Mouse (Mus musculus) embryonic facial prominence, embryonic 14.5 days (tissue): ENCODE results near the gene Cyp27a1. TPM values are rescaled to one million over a fixed set of nuclear protein-coding genes. Genes with fewer than 3 reads are reported as not detected.
A peak's percentile ranks its signal among the peaks of the same experiment; 100 is the strongest.

Experiments used
- ATAC-seq: fragments of 200-750 bp; cut with Nextera tagmentation; 2 replicates; pipeline ENCODE4 v1.8.0; 2017; ENCODE audit warnings: low read depth, moderate number of reproducible peaks, moderate TSS enrichment
- DNase-seq: peaks from one replicate; pipeline ENCODE4 v3.0.0-alpha.2; 2015; ENCODE audit warnings: low spot score
- H3K27ac ChIP-seq: fragments of 300-500 bp; sonication (generic); replicated peaks from 2 replicates; pipeline ENCODE4 v1.5.1; 2014; ENCODE audit warnings: low read depth, mild to moderate bottlenecking, low read length, moderate library complexity
- H3K27me3 ChIP-seq: fragments of 300-500 bp; sonication (generic); replicated peaks from 2 replicates; pipeline ENCODE4 v1.6.1; 2014; ENCODE audit warnings: low read length; ENCODE audit not compliant: control insufficient read depth, insufficient read depth
- H3K36me3 ChIP-seq: fragments of 300-500 bp; sonication (generic); 2 replicates; pipeline ENCODE4 v1.6.1; 2014; ENCODE audit warnings: low read length, mixed read lengths; ENCODE audit not compliant: control insufficient read depth, insufficient read depth
- H3K4me1 ChIP-seq: fragments of 300-500 bp; sonication (generic); 2 replicates; pipeline ENCODE4 v1.6.1; 2014; ENCODE audit warnings: antibody characterized with exemption, low read length; ENCODE audit not compliant: control insufficient read depth, insufficient read depth
- H3K4me2 ChIP-seq: fragments of 300-500 bp; sonication (generic); 2 replicates; pipeline ENCODE4 v1.6.1; 2014; ENCODE audit warnings: low read depth, mild to moderate bottlenecking, low read length, moderate library complexity, mixed read lengths
- H3K4me3 ChIP-seq: fragments of 300-500 bp; sonication (generic); 2 replicates; pipeline ENCODE4 v1.5.1; 2014; ENCODE audit warnings: low read depth, mild to moderate bottlenecking, low read length
- H3K9ac ChIP-seq: fragments of 300-500 bp; sonication (generic); 2 replicates; pipeline ENCODE4 v1.6.1; 2014; ENCODE audit warnings: low read depth, mild to moderate bottlenecking, low read length, moderate library complexity, mixed read lengths
- H3K9me3 ChIP-seq: fragments of 300-500 bp; sonication (generic); 2 replicates; pipeline ENCODE4 v1.6.1; 2016; ENCODE audit warnings: low read length; ENCODE audit not compliant: control insufficient read depth
- WGBS: fragments of 180-500 bp; shearing (Covaris S2); extraction: QIAGEN DNeasy Blood & Tissue Kit; methylation state at CpG from one replicate; pipeline ENCODE4 v1.1.7; 2014; 5-methylcytosine and 5-hydroxymethylcytosine counted together
- polyA plus RNA-seq: library from polyadenylated mRNA; unstranded; fragments of >200 nt; fragmentation: Nextera tagmentation; extraction: Ambion mirVana; gene quantifications from 2 replicates; pipeline ENCODE4 v1.2.1, GENCODE M21; 2014

Cyp27a1 gene
- polyA plus RNA-seq, 1 experiment from 2014 or later, result 9.0 TPM

DNA sequence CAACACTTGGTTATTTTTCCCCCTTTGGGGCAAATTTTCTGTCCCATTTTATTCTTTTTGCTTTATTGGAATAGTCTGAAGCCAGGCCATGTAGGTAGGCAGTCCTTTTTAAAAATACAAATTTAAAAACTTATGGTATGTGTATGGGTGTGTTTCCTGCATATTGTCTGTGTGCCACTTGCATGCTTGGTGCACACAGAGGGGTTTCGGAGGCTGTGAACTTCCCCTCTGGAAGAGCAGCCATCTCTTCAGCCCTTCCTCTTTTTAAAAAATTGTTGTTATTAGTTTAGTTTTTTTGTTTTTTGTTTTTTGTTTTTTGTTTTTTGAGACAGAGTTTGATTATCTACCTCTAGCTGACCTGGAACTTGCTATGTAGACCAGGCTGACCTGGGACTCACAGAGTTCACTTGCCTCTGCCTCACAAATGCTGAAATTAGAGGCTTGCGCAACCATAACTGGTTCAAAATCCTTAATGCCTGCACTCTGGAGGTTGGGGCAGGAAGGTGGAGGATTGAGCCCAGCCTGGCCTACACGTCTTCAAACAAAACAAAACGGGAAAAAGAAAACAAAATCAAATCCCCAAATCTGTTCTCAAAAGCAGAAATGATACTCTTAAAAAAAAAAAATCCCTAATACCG is 794 bp upstream of the Cyp27a1 start:
- peak overlapping the region; percentile 63 for H3K9ac ChIP-seq
- H3K27ac ChIP-seq, result no peak overlapping the region
- H3K4me1 ChIP-seq, result 0 out of 2 replicates have a peak, but pooled peaks cover 9% of the 10 kb centered on the region
- 35% methylated on average over 5 of the region's 5 CpGs for WGBS
- no peaks in the 10 kb centered on the region for H3K36me3 ChIP-seq
- no peak for DNase-seq
- no peaks in the 10 kb centered on the region for H3K27me3 ChIP-seq
- H3K9me3 ChIP-seq, result no peaks in the 10 kb centered on the region
- peak overlapping the region; percentile 76 for H3K4me2 ChIP-seq
- H3K4me3 ChIP-seq, result peak overlapping the region; percentile 42
- ATAC-seq, result no peak

DNA sequence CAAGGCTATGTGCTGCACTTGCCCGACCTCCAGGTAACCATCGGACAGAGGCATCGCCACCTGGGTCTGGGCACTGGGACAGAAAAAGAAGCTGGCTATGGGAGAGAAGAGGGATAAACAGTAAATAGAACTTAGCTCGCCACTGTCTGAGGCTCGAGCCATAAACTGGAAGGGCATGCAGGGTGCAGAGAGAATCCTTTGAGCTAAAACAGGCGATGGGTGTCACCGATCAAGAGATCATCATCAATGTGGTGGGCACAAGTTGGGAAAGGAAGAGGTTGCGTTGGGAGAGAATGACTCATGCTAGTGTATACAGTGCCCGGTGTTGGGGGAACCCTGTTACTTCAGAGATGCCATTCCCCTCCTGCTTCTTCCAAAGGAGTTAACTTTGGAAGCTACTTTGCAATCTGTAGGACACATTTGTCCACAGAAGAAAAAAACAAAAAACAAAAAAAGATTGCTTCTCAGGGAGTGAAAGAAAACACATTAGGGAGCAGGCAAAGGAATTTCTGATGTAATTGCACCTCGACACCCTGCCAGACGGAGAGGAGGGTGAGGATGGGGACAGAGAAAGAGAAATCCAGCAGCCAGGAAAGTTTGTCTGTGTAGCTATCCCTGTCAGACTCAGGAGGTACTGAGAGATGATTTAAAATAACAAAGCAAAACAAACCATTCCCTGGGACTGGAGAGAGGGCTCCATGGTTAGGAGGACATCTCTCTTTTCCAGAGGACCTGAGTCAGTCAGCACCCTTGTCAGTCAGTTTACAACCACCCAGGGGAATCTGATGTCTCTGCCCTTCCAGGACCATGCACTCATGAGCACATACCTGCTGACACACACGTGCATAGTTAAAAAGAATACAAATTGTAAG is 721 bp downstream of the Cyp27a1 start:
- Histone ChIP-seq H3K4me2 (peak overlapping the region; percentile 76), H3K4me3 (peak overlapping the region; percentile 42), H3K9me3 (no peaks in the 10 kb centered on the region), H3K36me3 (no peaks in the 10 kb centered on the region), H3K27ac (no peak overlapping the region), H3K27me3 (no peaks in the 10 kb centered on the region), H3K9ac (peak overlapping the region; percentile 63), H3K4me1 (0 out of 2 replicates have a peak, but pooled peaks cover 9% of the 10 kb centered on the region)
- no peak for ATAC-seq
- 24% methylated on average over 12 of the region's 12 CpGs for WGBS
- DNase-seq, result no peak

DNA sequence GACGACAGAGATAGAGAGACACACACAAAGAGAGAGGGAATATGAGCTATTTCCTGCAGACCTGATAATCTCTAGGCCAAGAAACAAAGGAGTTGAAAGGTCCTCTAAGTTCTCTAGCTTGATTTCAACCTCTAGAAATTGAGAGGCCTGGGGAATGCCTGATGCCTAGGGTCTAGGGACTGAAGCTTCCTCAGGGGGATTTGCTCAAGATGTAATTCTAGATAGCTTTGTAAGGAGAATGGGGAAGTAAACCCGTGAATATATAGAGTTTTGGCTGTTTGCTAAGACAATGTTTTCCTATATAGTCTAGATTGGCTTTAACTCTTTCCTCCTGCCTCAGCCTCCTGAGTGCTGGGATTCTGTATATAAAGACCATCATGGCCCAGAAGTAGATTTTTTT is 1.6 kb downstream of the Cyp27a1 start:
- no peak overlapping the region for H3K9ac ChIP-seq
- no peaks in the 10 kb centered on the region for H3K36me3 ChIP-seq
- H3K9me3 ChIP-seq, result no peaks in the 10 kb centered on the region
- no peak overlapping the region for H3K4me3 ChIP-seq
- H3K27ac ChIP-seq, result no peak overlapping the region
- no peak for ATAC-seq
- 25% methylated on average over 2 of the region's 2 CpGs for WGBS
- 0 out of 2 replicates have a peak overlapping the region, but pooled peaks have one; percentile 17 for H3K4me2 ChIP-seq
- no peak for DNase-seq
- H3K27me3 ChIP-seq, result no peaks in the 10 kb centered on the region
- 0 out of 2 replicates have a peak, but pooled peaks cover 9% of the 10 kb centered on the region for H3K4me1 ChIP-seq

DNA sequence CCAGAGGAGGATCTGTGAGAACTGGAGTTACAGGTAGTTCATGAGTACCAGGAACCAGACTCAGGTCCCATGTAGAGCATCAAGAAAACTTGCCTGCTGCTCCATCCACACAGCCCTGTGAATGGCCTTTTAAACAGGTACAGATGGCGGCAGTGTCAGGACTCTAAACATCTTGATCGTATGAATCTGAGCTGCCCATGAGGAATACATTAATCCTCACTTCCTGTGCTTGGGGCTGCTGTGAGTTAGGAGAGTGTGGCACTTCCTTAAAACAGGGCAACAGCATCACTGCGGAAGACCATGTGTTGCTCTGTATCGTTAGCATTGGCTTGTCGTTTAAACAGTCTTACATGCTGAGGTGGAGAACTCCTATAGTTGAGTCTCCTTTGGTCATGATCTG is 2.1 kb downstream of the Cyp27a1 start:
- H3K4me2 ChIP-seq, result no peak overlapping the region
- WGBS, result 29% methylated on average over 5 of the region's 5 CpGs
- H3K27me3 ChIP-seq, result no peaks in the 10 kb centered on the region
- H3K4me3 ChIP-seq, result no peak overlapping the region
- H3K27ac ChIP-seq, result no peak overlapping the region
- H3K9ac ChIP-seq, result no peak overlapping the region
- H3K9me3 ChIP-seq, result no peaks in the 10 kb centered on the region
- H3K4me1 ChIP-seq, result 0 out of 2 replicates have a peak, but pooled peaks cover 9% of the 10 kb centered on the region
- H3K36me3 ChIP-seq, result no peaks in the 10 kb centered on the region
- DNase-seq (peak; percentile 47), ATAC-seq (0 out of 2 replicates have a peak, but pooled peaks have one; percentile 38)

DNA sequence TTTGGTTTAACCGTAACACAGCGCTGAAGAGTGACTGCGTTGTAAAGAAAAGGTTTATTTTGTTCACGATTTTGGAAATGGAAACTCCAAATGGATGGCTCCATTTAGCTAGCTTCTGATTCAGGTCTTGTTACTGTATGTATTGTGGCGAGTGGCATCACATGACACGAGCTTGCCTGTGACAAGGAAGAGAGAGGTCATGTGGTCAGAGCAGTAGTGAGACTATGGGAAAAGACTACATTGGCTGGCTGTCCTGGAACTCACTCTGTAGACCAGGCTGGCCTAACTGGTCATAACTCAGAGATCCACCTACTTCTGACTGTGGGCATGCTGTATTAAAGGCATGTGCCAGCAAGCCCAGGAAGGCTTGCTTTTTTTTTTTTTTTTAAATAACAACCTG is 2.5 kb downstream of the Cyp27a1 start:
- 69% methylated on average over 6 of the region's 6 CpGs for WGBS
- Histone ChIP-seq H3K4me1 (0 out of 2 replicates have a peak, but pooled peaks cover 9% of the 10 kb centered on the region), H3K27ac (no peak overlapping the region), H3K4me2 (no peak overlapping the region), H3K9ac (no peak overlapping the region), H3K4me3 (no peak overlapping the region), H3K27me3 (no peaks in the 10 kb centered on the region), H3K9me3 (no peaks in the 10 kb centered on the region), H3K36me3 (no peaks in the 10 kb centered on the region)
- no peak for DNase-seq
- ATAC-seq, result no peak

DNA sequence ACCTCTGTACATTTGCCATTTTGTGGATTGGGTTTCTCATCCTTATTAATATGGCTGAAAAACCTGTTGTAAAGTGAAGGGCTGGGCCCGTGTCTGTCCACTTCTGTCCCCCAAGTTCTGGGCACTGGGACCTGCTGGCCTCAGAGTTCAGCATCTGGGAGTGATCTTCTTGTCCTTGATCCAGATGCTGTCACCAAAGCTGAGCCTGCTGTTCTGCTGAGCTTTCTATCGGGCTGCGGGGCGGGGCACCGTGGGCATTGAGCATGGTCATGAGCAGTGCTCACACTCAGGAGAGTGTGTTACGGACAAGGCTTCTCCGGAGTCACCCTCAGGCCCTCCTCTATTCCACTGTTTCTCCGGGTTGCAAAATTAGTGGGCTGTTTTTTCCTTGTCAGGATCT is 4.7 kb downstream of the Cyp27a1 start:
- Histone ChIP-seq H3K9me3 (no peaks in the 10 kb centered on the region), H3K9ac (no peak overlapping the region), H3K36me3 (no peaks in the 10 kb centered on the region), H3K4me1 (0 out of 2 replicates have a peak, but pooled peaks cover 3% of the 10 kb centered on the region), H3K4me3 (no peak overlapping the region), H3K4me2 (no peak overlapping the region), H3K27me3 (no peaks in the 10 kb centered on the region), H3K27ac (no peak overlapping the region)
- ATAC-seq (no peak), DNase-seq (no peak)
- WGBS, result 64% methylated on average over 8 of the region's 8 CpGs

DNA sequence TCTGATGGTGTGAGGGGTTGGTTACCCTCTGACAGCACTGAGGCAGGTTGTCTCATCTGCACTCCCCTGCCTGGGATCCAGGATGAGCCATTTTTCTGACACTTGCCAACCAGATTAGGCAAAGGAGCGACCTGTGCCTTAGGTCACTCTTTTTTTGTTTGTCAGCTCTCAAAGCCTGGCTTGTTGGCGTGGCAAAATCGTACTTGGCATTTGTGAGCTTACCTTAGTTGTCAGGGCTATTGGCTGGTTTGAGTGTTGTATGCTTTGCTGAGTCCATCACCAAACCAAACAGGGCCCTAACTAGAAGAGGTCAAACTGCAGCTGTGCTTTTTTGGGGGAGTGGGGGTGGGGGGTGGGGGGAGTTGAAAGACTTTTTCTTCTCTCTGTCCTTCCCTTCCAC is 5.9 kb downstream of the Cyp27a1 start:
- H3K9ac ChIP-seq, result no peak overlapping the region
- no peak overlapping the region for H3K27ac ChIP-seq
- 64% methylated on average over 3 of the region's 3 CpGs for WGBS
- H3K27me3 ChIP-seq, result no peaks in the 10 kb centered on the region
- ATAC-seq (no peak), DNase-seq (no peak)
- H3K36me3 ChIP-seq, result no peaks in the 10 kb centered on the region
- H3K9me3 ChIP-seq, result no peaks in the 10 kb centered on the region
- H3K4me2 ChIP-seq, result no peak overlapping the region
- H3K4me1 ChIP-seq, result 0 out of 2 replicates have a peak, but pooled peaks cover 3% of the 10 kb centered on the region
- no peak overlapping the region for H3K4me3 ChIP-seq

DNA sequence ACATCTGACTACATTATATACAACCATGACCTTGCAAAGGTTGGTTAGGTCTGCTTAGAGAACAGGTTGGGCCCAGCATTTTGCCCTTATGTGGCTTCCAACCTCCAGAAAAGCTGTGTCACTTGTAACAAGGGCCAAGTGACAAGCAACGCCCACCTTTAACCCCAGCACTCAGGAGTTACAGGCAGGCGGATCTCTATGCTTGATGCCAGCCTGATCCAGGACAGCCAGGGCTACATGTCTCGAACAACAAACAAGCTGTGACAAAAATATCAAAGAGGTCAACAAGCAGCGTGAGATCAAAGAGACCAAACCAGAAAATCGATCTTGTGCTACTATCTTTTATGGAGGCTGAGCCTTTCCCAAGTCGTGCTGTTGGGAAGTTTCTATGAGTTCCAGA is 8.3 kb downstream of the Cyp27a1 start:
- ATAC-seq (no peak), DNase-seq (no peak)
- WGBS, result 65% methylated on average over 6 of the region's 6 CpGs
- H3K4me1 ChIP-seq, result no peaks in the 10 kb centered on the region
- no peaks in the 10 kb centered on the region for H3K9me3 ChIP-seq
- H3K36me3 ChIP-seq, result no peaks in the 10 kb centered on the region
- no peak overlapping the region for H3K4me3 ChIP-seq
- no peak overlapping the region for H3K4me2 ChIP-seq
- H3K9ac ChIP-seq, result no peak overlapping the region
- no peaks in the 10 kb centered on the region for H3K27me3 ChIP-seq
- H3K27ac ChIP-seq, result no peak overlapping the region
